ENCODE assay signal across 16 mouse cellular contexts in the genomic region with DNA sequence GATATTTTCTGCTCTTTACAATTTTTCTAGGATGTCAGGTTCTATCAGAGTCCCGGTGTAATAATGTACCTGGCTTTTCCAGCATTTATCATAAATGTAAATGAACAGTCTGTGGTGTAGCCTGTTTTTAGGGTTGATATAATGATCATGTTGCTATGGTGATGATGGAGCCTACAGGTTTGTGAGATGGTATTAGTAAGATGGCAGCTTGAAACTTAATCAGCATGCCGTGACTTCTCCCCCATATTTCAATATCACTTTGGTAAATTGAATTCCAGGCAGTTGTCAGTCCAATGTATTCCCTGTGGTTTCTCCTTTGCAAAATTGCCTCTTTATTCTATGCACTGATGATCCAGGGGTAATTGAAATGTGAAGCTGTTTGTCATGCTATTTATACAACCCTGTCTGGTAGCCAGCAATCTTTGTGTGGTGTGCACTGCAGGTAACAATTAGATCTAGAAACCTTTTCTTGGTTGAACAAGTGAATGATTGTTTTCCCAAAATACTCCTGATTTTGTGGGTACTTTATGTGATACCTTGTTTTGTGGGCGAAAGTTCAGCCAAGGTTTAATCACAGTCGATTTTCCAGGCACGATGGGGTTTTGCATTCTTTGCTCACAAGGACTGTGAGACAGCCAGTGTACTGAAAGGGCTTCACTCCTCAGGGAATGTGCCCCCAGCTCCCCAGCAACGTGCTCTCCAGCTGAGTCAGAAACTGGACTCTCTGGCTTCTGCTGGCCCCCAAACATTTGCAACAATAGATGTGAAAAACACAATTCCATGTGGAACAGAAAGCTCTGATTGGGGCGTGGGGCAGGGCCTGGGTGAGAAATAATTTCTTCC.
A peak's percentile ranks its signal among the peaks of the same experiment; 100 is the strongest.
DNase-seq lines count a peak whose midpoint lies in the region; ATAC-seq lines count a peak whose summit lies in the region.
"Had no signal": no experiment of that assay in that cellular context is flagged by ENCODE, and none has a peak within 500 bp of the region (broad histone marks: within the 10 kb centered on the region; RNA-seq: fewer than 3 reads in every experiment).

No protein-coding gene starts in this region.

- no peak overlapping the region for H3K9ac ChIP-seq in limb, embryonic 12.5 days (replicated peaks)
- no peak overlapping the region for H3K9ac ChIP-seq in hindbrain, embryonic 14.5 days
- no peak overlapping the region for H3K9ac ChIP-seq in midbrain, embryonic 14.5 days (replicated peaks; ENCODE audit: low read length)
- H3K9ac ChIP-seq: lung, embryonic 15.5 days had no signal

- DNase-seq in limb, embryonic 10.5 days (ENCODE audit: low spot score) = no peak
- DNase-seq in hindbrain, embryonic 14.5 days (ENCODE audit: low spot score) = no peak
- peak; percentile 42 for DNase-seq in midbrain, embryonic 14.5 days
- no peak for DNase-seq in right cerebral cortex, postnatal 10 days (ENCODE audit: low spot score in 2 of 2)
- no peak for DNase-seq in kidney, postnatal 36 days
- DNase-seq in cerebellum, adult 11 months = no peak
- DNase-seq: adrenal gland, adult 8-10 months; B cell, adult 2 months; cerebellum, postnatal 14 days; heart, postnatal 4 days; kidney, adult 8-10 months; right cerebral cortex, postnatal 14 days had no signal

- no peak overlapping the region for H3K27ac ChIP-seq in limb, embryonic 12.5 days
- H3K27ac ChIP-seq in limb, embryonic 10.5 days = no peak overlapping the region
- H3K27ac ChIP-seq in hindbrain, embryonic 14.5 days = peak overlapping the region; percentile 5; the same call in 1 of the 2 replicates
- H3K27ac ChIP-seq in midbrain, embryonic 14.5 days (replicated peaks; ENCODE audit: low read depth, low read length) = peak overlapping the region; percentile 26
- H3K27ac ChIP-seq: lung, embryonic 15.5 days had no signal

- no peak overlapping the region for H3K4me2 ChIP-seq in limb, embryonic 12.5 days
- no peak overlapping the region for H3K4me2 ChIP-seq in hindbrain, embryonic 14.5 days (replicated peaks)
- H3K4me2 ChIP-seq in midbrain, embryonic 14.5 days (ENCODE audit: low read length) = no peak overlapping the region
- H3K4me2 ChIP-seq: heart, embryonic 11.5 days; lung, embryonic 15.5 days had no signal

- ATAC-seq in limb, embryonic 12.5 days (ENCODE audit: insufficient number of reproducible peaks, insufficient read depth, low FRiP score, low TSS enrichment, low read depth) = peak; percentile 66; the same call in 1 of the 2 replicates
- peak; percentile 83 for ATAC-seq in hindbrain, embryonic 14.5 days (ENCODE audit: low FRiP score)
- ATAC-seq in midbrain, embryonic 14.5 days (ENCODE audit: low FRiP score, low TSS enrichment) = peak; percentile 53
- ATAC-seq in megakaryocyte progenitor cell, adult 5-6 weeks (replicated peaks; ENCODE audit: poor library complexity) = no peak

- H3K9me3 ChIP-seq in limb, embryonic 12.5 days = no peaks in the 10 kb centered on the region
- no peaks in the 10 kb centered on the region for H3K9me3 ChIP-seq in limb, embryonic 10.5 days (replicated peaks)
- H3K9me3 ChIP-seq in hindbrain, embryonic 14.5 days (ENCODE audit: control insufficient read depth, low read length) = no peaks in the 10 kb centered on the region
- H3K9me3 ChIP-seq in midbrain, embryonic 14.5 days (ENCODE audit: control insufficient read depth, low read length) = no peaks in the 10 kb centered on the region
- H3K9me3 ChIP-seq: lung, embryonic 15.5 days had no signal

- H3K4me1 ChIP-seq in limb, embryonic 12.5 days (replicated peaks) = no peaks in the 10 kb centered on the region
- H3K4me1 ChIP-seq in limb, embryonic 10.5 days = no peaks in the 10 kb centered on the region
- no peaks in the 10 kb centered on the region for H3K4me1 ChIP-seq in hindbrain, embryonic 14.5 days (replicated peaks; ENCODE audit: control insufficient read depth, insufficient read depth, low read length)
- H3K4me1 ChIP-seq in midbrain, embryonic 14.5 days (ENCODE audit: control insufficient read depth, insufficient read depth, low read length) = no peaks in the 10 kb centered on the region
- H3K4me1 ChIP-seq: lung, embryonic 15.5 days had no signal

- 55% methylated on average over 7 of the region's 7 CpGs for WGBS in limb, embryonic 12.5 days
- 73% methylated on average over 7 of the region's 7 CpGs for WGBS in limb, embryonic 10.5 days
- WGBS in hindbrain, embryonic 14.5 days = 15% methylated on average over 7 of the region's 7 CpGs
- 20% methylated on average over 7 of the region's 7 CpGs for WGBS in midbrain, embryonic 14.5 days

- H3K36me3 ChIP-seq in limb, embryonic 12.5 days = no peaks in the 10 kb centered on the region
- no peaks in the 10 kb centered on the region for H3K36me3 ChIP-seq in limb, embryonic 10.5 days
- H3K36me3 ChIP-seq in hindbrain, embryonic 14.5 days (replicated peaks; ENCODE audit: control insufficient read depth, insufficient read depth) = no peaks in the 10 kb centered on the region
- no peaks in the 10 kb centered on the region for H3K36me3 ChIP-seq in midbrain, embryonic 14.5 days (ENCODE audit: control insufficient read depth, insufficient read depth, low read length)
- H3K36me3 ChIP-seq: lung, embryonic 15.5 days had no signal

- no peak overlapping the region for H3K4me3 ChIP-seq in limb, embryonic 12.5 days (replicated peaks)
- H3K4me3 ChIP-seq in limb, embryonic 10.5 days = no peak overlapping the region
- H3K4me3 ChIP-seq in hindbrain, embryonic 14.5 days (replicated peaks; ENCODE audit: low read length) = no peak overlapping the region
- no peak overlapping the region for H3K4me3 ChIP-seq in midbrain, embryonic 14.5 days (replicated peaks; ENCODE audit: low read depth, low read length)
- H3K4me3 ChIP-seq: lung, embryonic 15.5 days had no signal

- H3K27me3 ChIP-seq in limb, embryonic 12.5 days = no peaks in the 10 kb centered on the region
- H3K27me3 ChIP-seq in limb, embryonic 10.5 days (ENCODE audit: low read depth, poor library complexity, severe bottlenecking) = no peaks in the 10 kb centered on the region
- H3K27me3 ChIP-seq in hindbrain, embryonic 14.5 days (ENCODE audit: control insufficient read depth, insufficient read depth, low read length) = no peaks in the 10 kb centered on the region
- no peaks in the 10 kb centered on the region for H3K27me3 ChIP-seq in midbrain, embryonic 14.5 days (ENCODE audit: control insufficient read depth, insufficient read depth, low read length)
- H3K27me3 ChIP-seq: lung, embryonic 15.5 days had no signal

Comparison
In these comparisons a context has a peak if more than half of its experiments do, and no peak if none do; other contexts are left out.
1. H3K27ac ChIP-seq: peak in hindbrain, embryonic 14.5 days (single experiment) and midbrain, embryonic 14.5 days (single experiment); none in limb, embryonic 12.5 days (single experiment) and limb, embryonic 10.5 days (single experiment).